Mouse (Mus musculus) mouse trophoblast stem cell (cell line): Measurements from ENCODE around the gene Olfr1262.

Experiments used
- in situ Hi-C, 2 experiments: fragments of 300-500 bp; cut with MseI, MboI; formaldehyde crosslinking; loops; 2 replicates in 1 of 2; 3 replicates in 1 of 2; pipeline ENCODE4 v1.15.1; 2025

The Olfr1262 gene

DNA sequence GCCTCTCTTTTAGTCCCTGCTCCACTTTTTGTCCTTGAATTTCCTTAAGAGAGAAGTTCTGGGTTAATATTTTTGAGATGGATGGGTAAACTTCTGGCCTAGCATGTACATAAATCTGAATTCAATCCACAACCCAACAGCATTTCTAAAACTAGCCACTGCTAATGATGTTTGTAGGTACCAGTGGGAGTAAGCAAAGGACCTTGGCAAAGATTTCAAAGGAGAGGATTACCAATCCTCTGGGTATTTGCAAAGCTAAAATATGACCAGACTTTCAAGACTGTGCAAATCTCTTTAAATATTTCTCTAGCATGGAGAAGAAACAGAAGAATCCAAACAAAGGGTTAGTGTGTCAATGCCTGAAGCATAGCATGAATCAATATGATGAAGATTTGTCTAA, at the start of gene Olfr1262:
Gene Olfr1262, plus strand, starts transcription at position 301 of the 400 bp plus-strand sequence.
- in situ Hi-C loops, result no loop called here

- in situ Hi-C loops, result no loop called here
Measured at GRCm38 (mm10) chr2:89974184-89974583, 25.8 kb upstream of the Olfr1262 start, which contains the start of gene Olfr1260. Gene Olfr1260 (plus strand): TSS chr2:89974340.

- in situ Hi-C loops, result no loop called here
Measured at GRCm38 (mm10) chr2:89977709-89978108, 22.2 kb upstream of the Olfr1262 start.

DNA sequence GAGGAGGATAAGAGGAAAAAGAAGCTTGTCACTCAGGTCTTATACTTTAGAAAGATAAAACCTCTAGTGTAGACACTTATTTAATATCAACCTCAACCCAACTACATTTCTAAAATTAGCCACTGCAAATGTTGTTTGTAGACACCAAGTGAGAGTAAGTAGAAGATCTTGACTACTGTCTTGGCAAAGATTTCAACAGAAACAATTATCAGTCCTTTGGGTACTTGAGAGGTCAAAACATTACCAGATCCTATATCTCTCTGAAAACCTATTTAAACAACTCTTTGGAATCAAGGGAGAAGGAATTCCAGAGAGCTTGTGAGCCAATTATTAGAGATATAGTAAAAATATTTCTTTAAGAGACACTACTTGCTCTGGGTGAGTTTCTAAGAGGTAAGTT, 9.0 kb upstream of the Olfr1262 start, which contains the start of gene Olfr1261:
Gene Olfr1261, plus strand, starts transcription at position 301 of the 400 bp plus-strand sequence.
- in situ Hi-C loops, result no loop called here

- in situ Hi-C loops, result no loop called here
Measured at GRCm38 (mm10) chr2:90011831-90012230, 11.9 kb downstream of the Olfr1262 start, which contains the start of gene Olfr1263. Gene Olfr1263 (plus strand): TSS chr2:90012131.

DNA sequence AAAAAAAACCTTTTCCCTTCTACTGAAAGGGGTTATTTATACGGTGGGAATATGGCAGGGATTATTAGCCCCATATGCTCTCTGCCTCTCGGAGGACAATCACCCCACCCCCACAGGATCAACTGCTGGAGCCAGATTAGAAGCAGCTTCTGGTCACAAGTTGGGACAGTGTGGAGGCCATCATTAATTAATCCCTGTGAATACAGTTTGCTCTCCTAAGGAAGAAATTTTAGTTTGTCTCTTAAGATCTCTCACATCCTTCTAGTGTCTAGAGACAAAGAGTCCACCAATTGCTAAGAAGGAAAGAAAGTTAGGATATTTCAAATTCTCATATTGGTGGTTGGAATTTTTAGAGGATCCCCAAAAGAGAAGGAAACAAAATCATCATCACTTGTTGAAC, 25.5 kb downstream of the Olfr1262 start, which contains the start of gene Olfr1264:
Gene Olfr1264, minus strand, starts transcription at position 101 of the 400 bp plus-strand sequence.
- in situ Hi-C loops, result no loop called here

- in situ Hi-C loops, result no loop called here
Measured at GRCm38 (mm10) chr2:90035037-90035436, 35.1 kb downstream of the Olfr1262 start, which contains the start of gene Olfr1265. Gene Olfr1265 (plus strand): TSS chr2:90035337.
